Mouse (Mus musculus) erythroid progenitor cell, adult 5-6 weeks (primary cell): Measurements from ENCODE around the gene Arpp21. TPM values are rescaled to one million over a fixed set of nuclear protein-coding genes. Genes with fewer than 3 reads are reported as not detected.

Source experiments
- ATAC-seq: replicated peaks from 2 replicates; pipeline ENCODE4 v1.8.0; 2016; ENCODE audit warnings: moderate number of reproducible peaks, mild to moderate bottlenecking, moderate TSS enrichment, inconsistent platforms; ENCODE audit not compliant: poor library complexity, low FRiP score, severe bottlenecking
- total RNA-seq, 2 experiments: library from RNA; stranded (forward) in 1 of 2; stranded (reverse) in 1 of 2; fragments of 150-400 nt in 1 of 2; fragments of 186-747, 209-891 nt in 1 of 2; gene quantifications; 2 replicates each; pipeline versions ENCODE4 v1.2.3 to v1.2.4; 2015 to 2017; ENCODE audit warnings: low replicate concordance in 2 of 2

Gene Arpp21
- total RNA-seq, 2 experiments from 2014 or later: 1.3 to 2.2 TPM

- no peak for ATAC-seq
These were observed 116.2 kb downstream of the Arpp21 start for GRCm38 (mm10) chr9:112119535-112119934.

DNA sequence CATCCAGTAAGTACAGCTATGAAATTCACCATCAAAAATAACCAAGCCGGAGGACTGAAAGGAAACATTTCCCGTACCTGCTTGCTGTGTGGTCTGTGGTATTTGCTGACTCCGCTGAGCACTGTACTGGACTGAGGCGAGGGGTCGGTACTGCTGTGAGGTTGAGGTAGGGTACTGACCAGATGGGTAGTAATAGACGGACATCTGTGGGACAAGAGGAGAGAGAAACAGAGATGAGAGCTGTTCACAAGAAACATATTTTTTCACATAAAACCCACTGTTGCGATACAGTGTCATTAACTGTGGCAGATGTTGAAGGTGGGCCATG is 116.7 kb downstream of the Arpp21 start:
- ATAC-seq: no peak

GRCm38 (mm10) chr9:112118411-112119105 is 117.2 kb downstream of the Arpp21 start:
- ATAC-seq: no peak

- no peak for ATAC-seq
These were observed 117.9 kb downstream of the Arpp21 start for GRCm38 (mm10) chr9:112117632-112118410.

DNA sequence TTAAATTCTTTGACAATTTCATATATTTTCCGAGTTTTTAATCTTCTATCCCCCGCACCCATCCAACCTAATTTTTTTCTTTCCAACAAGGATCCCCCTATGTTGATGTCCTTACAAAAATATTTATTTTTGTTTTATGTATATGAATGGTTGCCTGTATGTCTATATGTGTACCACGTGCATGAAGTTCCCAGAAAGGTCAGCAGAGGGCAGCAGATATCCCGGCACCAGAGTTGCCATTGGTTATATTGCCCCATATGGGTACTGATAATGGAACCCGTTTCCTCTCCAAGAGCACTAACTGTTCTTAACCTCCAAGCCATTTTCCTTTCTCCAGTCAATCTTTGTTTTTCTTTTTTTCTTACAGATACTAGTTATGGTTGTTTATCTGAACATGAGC is 124.1 kb downstream of the Arpp21 start:
- ATAC-seq: no peak

DNA sequence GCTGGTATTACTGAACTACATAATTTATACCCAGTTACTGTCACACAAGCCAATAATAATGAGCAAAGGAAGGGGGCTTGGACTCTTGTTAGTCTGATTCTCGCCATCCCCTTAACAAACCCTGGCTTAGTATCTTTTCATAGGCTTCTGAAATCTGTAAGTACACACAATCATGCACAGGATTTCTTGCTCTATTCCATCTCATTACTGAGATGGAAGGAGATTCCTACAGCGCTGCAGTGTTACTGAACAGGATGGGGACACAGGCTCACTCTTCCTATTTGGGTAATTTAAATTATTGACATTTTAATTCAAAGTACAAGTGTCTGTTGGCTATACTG is 132.9 kb downstream of the Arpp21 start:
- no peak for ATAC-seq

- ATAC-seq: no peak
These were observed 133.4 kb downstream of the Arpp21 start for GRCm38 (mm10) chr9:112102155-112102851.

DNA sequence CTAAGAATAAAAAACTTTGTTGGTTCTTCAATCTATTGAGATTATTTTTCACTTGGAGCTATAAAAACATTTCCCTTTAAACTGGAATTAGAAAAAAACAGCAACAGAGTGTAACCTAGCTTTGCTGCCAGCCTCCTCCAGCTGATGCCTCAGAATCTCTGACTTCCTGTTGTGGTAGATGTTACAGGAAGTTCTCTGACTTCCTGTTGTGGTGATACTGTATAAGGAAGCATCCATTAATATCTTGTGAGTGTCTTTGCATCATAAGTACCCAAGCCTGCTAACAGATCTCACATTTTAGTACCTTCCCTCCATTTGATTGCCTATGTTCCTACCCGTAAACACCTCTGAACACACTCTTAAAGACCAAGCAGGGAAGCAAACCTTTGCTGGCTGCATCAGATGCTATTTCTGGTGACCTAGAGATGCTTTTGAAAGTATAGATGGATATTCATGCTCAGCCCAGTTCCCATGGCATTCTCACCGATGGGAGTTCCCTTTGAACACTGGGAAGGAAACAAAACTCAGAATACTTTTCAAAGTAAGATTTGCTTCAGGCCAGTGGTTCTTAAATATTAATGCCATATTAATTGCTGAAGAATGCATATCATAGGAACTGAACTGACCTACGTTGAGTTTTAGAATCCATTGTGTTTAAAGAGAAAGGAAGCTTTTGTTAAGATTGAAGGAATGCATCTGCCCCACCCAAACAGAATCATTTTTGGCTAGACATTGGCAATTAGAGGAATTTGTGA is 134.7 kb downstream of the Arpp21 start:
- no peak for ATAC-seq

DNA sequence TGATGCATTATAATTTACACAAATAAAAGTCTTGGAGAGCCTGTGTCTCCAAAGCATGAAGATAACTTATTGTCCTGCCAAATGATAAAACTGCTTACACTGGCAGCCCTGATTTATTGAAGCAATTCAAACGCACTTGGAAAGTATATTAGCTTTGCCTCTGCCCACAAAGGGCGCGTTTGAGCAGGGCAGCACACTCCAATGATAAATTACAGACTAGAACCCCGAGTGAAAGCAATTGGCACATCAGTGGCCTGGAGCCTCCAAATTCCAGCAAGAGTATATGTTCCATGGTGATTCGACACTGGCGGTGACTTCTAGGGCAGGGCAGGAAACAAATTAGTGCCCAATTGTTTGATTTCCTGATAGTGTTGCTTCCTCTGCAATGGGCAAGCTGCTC is 137.5 kb downstream of the Arpp21 start:
- no peak for ATAC-seq

DNA sequence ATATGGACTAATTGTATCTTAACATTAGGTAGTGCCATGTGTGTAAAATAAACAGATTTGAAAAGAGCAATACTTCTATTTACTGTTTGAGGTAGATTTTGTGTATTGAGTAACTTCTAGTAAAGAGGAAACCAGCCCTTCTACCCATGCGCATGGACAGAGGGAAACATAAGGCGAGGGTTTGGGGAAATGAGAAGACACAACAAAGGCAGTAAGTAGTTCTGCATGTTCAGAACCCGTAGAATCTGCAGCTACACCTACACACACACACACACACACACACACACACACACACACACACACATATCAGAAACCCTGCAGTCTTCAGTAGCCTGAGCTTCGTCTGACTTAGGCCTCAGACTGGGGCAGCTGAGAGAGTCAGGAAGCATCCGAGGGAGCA is 140.0 kb downstream of the Arpp21 start:
- ATAC-seq: no peak

DNA sequence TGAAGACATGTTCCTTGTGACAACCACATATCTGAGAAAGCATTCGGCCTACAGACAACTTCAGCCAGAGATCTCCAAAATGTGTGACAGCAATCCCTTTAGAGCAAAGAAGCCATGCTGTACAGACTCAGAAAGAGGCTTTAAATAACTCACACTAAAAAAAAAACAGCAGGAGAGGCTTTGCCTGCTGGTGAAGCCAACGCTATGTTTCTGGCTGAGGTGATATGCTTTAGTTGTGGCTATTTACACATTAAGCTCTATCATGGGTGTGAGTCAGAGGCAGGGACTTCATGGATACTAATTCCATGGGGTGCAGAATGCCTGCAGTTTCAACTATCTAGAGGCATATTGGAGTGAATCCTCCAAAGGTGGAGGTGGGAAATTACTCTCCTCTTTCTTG is 140.5 kb downstream of the Arpp21 start:
- no peak for ATAC-seq

DNA sequence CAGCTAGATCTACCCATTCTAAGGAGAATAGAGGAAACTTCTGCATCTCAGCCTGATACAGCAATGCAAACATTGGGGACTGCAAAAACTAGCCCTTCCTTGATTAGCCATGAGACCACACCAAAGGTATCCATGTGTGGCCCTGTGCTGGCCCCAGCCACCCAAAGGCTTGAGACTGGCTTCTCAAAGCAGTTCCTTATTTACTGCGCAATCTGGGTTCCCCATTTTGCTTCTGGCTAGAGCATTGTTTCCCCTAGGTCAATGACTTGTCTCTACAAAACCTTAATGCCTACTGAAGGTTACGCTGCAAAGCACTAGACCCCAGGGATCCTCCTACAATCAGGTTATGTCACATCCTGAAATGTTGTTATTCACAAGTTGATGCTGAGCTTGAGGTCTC is 156.8 kb downstream of the Arpp21 start:
- no peak for ATAC-seq

DNA sequence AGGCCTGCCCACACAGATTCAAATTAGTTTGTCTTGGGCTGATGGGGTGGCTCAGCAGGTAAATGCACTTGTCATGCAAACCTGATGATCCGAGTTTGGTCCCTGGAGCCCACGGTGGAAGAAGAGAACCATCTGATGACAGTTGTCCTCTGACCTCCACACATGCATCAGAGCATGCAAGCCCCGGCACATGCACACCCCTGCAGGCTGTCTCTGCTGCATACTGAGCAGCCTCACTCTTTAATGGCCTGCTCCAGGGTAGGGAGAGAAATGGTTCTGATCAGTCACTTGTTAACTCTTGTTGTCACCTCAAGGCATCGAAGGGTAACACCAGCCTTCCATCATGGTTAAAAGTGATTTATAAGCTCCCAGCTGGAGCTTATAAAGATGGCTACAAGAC is 157.3 kb downstream of the Arpp21 start:
- no peak for ATAC-seq

DNA sequence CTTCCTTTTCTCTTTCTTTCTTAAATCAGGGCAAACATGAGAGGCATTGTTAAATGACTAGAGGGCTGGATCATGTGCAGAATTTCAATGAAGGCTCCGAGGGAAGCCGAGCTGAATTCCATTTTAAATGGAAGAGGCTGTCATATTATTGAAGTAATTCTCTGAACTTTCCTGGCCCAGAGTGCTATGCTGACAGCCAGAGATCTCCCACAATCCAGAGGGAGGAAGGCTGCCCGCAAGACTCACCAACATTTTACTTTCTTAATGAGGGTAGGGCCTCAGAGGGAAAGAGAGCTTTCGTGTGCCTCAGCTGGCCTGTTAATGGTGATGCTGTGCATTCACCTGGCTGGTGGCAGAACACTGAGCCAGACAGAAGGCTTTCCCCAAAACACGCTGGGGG is 160.5 kb downstream of the Arpp21 start:
- no peak for ATAC-seq

DNA sequence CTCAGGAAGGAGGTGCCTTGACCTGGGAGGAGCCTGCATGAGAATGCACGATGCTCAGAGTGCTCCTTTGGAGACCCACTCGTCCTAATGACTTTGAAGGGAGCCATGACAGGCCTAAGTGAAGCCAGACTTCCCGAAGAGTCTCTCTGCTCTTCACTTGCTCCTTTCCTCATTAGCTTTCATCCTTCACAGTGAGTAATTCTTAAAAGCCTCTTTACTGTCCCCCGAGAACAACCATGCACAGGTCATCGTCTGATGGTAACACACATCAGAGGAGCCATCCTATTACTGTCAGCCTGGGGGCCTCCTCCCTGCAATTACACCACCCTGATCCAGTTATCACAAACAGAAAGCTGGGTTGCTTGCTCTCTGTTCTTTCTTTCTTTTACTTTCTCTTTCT is 160.9 kb downstream of the Arpp21 start:
- ATAC-seq: no peak

- no peak for ATAC-seq
These were observed 164.4 kb downstream of the Arpp21 start for GRCm38 (mm10) chr9:112071368-112071767.

DNA sequence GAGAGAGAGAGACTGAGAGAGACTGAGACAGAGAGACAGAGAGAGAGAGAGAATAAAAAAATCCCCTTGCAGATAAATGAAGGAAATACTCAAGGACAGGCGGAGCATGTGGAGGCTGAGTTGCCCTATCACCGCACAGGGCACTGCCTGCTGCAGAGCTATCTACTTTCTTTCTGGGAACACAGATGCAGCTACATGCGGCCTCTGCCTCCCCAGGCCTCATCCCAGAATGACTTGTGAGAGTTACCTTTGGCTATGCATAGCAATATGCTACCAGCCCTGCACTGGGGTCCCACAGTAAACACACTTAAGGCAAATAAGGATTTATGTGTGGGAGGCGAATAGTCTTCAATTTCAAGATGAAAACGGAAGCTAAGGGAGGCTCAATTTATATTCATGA is 164.8 kb downstream of the Arpp21 start:
- ATAC-seq: no peak

GRCm38 (mm10) chr9:112068250-112068649 is 167.5 kb downstream of the Arpp21 start:
- ATAC-seq: no peak

- ATAC-seq: no peak
These were observed 174.9 kb downstream of the Arpp21 start for GRCm38 (mm10) chr9:112060696-112061425.
